Mouse (Mus musculus) lung, postnatal 0 days (tissue): ENCODE data around the gene Gmeb2. TPM values are rescaled to one million over a fixed set of nuclear protein-coding genes. Genes with fewer than 3 reads are reported as not detected.

Experiments
- ATAC-seq: fragments of 200-750 bp; cut with Nextera tagmentation; 2 replicates; pipeline ENCODE4 v1.8.0; 2017; ENCODE audit warnings: moderate library complexity
- DNase-seq: peaks from one replicate; pipeline ENCODE4 v3.0.0-alpha.2; 2016; ENCODE audit warnings: low spot score
- H3K27ac ChIP-seq: fragments of 300-500 bp; sonication (generic); 2 replicates; pipeline ENCODE4 v1.5.1; 2014; ENCODE audit warnings: antibody characterized with exemption, mild to moderate bottlenecking, low read length, mixed read lengths
- H3K27me3 ChIP-seq: fragments of 300-500 bp; sonication (generic); replicated peaks from 2 replicates; pipeline ENCODE4 v1.6.1; 2014; ENCODE audit warnings: low read length, mixed read lengths; ENCODE audit not compliant: insufficient read depth
- H3K36me3 ChIP-seq: fragments of 300-500 bp; sonication (generic); 2 replicates; pipeline ENCODE4 v1.6.1; 2014; ENCODE audit warnings: low read length, mixed read lengths; ENCODE audit not compliant: insufficient read depth
- H3K4me1 ChIP-seq: fragments of 300-500 bp; sonication (generic); 2 replicates; pipeline ENCODE4 v1.6.1; 2014; ENCODE audit warnings: antibody characterized with exemption, low read depth, low read length, mixed read lengths; ENCODE audit not compliant: insufficient read depth
- H3K4me2 ChIP-seq: fragments of 300-500 bp; sonication (generic); replicated peaks from 2 replicates; pipeline ENCODE4 v1.6.1; 2014; ENCODE audit warnings: low read depth, mild to moderate bottlenecking, low read length, moderate library complexity, mixed read lengths
- H3K4me3 ChIP-seq: fragments of 300-500 bp; sonication (generic); 2 replicates; pipeline ENCODE4 v1.5.1; 2014; ENCODE audit warnings: low read depth, low read length
- H3K9ac ChIP-seq: fragments of 300-500 bp; sonication (generic); replicated peaks from 2 replicates; pipeline ENCODE4 v1.6.1; 2014; ENCODE audit warnings: low read depth, mild to moderate bottlenecking
- H3K9me3 ChIP-seq: fragments of 300-500 bp; sonication (generic); 2 replicates; pipeline ENCODE4 v1.6.1; 2016; ENCODE audit warnings: low read length, mixed read lengths
- CTCF ChIP-seq: IDR thresholded peaks from 2 replicates; pipeline ENCODE4 v1.5.1; 2016; ENCODE audit warnings: antibody characterized with exemption, mild to moderate bottlenecking
- EP300 ChIP-seq: IDR thresholded peaks from 2 replicates; pipeline ENCODE4 v1.6.1; 2016; ENCODE audit warnings: antibody characterized with exemption, mild to moderate bottlenecking, control low read depth
- WGBS: fragments of 180-500 bp; shearing (Covaris S2); extraction: QIAGEN DNeasy Blood & Tissue Kit; methylation state at CpG from one replicate; pipeline ENCODE4 v1.1.7; 2014; 5-methylcytosine and 5-hydroxymethylcytosine counted together
- polyA plus RNA-seq: library from polyadenylated mRNA; unstranded; fragments of >200 nt; fragmentation: Nextera tagmentation; extraction: Ambion mirVana; gene quantifications from 2 replicates; pipeline ENCODE4 v1.2.1, GENCODE M21; 2015

Gmeb2 gene
- polyA plus RNA-seq, 1 experiment from 2014 or later, result 7.6 TPM

GRCm38 (mm10) chr2:181243706-181244394 lies 44.0 kb downstream of the Gmeb2 start:
- ATAC-seq, result peak; percentile 34; the same call in 1 of the 2 replicates

GRCm38 (mm10) chr2:181242314-181242665 lies 45.5 kb downstream of the Gmeb2 start:
- WGBS, result 30% methylated on average over 3 of the region's 3 CpGs
- no peaks in the 10 kb centered on the region for H3K9me3 ChIP-seq
- H3K9ac ChIP-seq, result peak overlapping the region; percentile 78; the same call in 1 of the 2 replicates
- H3K27ac ChIP-seq, result peak overlapping the region; percentile 66; the same call in 1 of the 2 replicates
- DNase-seq, result no peak
- ATAC-seq, result no peak; the same call in 1 of the 2 replicates
- 0 out of 2 replicates have a peak, but pooled peaks cover 13% of the 10 kb centered on the region for H3K36me3 ChIP-seq
- peak overlapping the region; percentile 76 for H3K4me3 ChIP-seq
- TF ChIP-seq EP300 (no peak), CTCF (no peak)
- H3K4me2 ChIP-seq, result peak overlapping the region; percentile 64
- H3K27me3 ChIP-seq, result no peaks in the 10 kb centered on the region
- peaks cover 12% of the 10 kb centered on the region; the same call in 1 of the 2 replicates for H3K4me1 ChIP-seq

More at GRCm38 (mm10) chr2:181243706-181244394, 44.0 kb downstream of the Gmeb2 start:
- TF ChIP-seq CTCF (no peak), EP300 (no peak)
- Histone ChIP-seq H3K9ac (no peak overlapping the region), H3K36me3 (0 out of 2 replicates have a peak, but pooled peaks cover 5% of the 10 kb centered on the region), H3K4me2 (peak overlapping the region; percentile 6; the same call in 1 of the 2 replicates), H3K4me1 (peaks cover 12% of the 10 kb centered on the region; the same call in 1 of the 2 replicates), H3K9me3 (no peaks in the 10 kb centered on the region), H3K4me3 (no peak overlapping the region), H3K27ac (no peak overlapping the region), H3K27me3 (no peaks in the 10 kb centered on the region)
- WGBS, result 31% methylated on average over 11 of the region's 11 CpGs
- DNase-seq, result peak; percentile 64

GRCm38 (mm10) chr2:181241602-181242313 lies 46.1 kb downstream of the Gmeb2 start, which contains the start of gene Helz2:
TSS of gene Helz2 (minus strand) at chr2:181242027.
- H3K4me1 ChIP-seq, result peaks cover 12% of the 10 kb centered on the region; the same call in 1 of the 2 replicates
- H3K4me3 ChIP-seq, result peak within 1 kb of the TSS; percentile 76
- H3K9ac ChIP-seq, result peak within 1 kb of the TSS; percentile 78
- no peaks in the 10 kb centered on the region for H3K9me3 ChIP-seq
- H3K27ac ChIP-seq, result peak within 1 kb of the TSS; percentile 66
- peak within 1 kb of the TSS; percentile 64 for H3K4me2 ChIP-seq
- 0 out of 2 replicates have a peak, but pooled peaks cover 18% of the 10 kb centered on the region for H3K36me3 ChIP-seq
- ATAC-seq (peak; percentile 93), DNase-seq (peak; percentile 91)
- H3K27me3 ChIP-seq, result no peaks in the 10 kb centered on the region
- 6% methylated on average over 16 of the region's 16 CpGs for WGBS
- no peak for TF ChIP-seq EP300
- no peak for TF ChIP-seq CTCF

DNA sequence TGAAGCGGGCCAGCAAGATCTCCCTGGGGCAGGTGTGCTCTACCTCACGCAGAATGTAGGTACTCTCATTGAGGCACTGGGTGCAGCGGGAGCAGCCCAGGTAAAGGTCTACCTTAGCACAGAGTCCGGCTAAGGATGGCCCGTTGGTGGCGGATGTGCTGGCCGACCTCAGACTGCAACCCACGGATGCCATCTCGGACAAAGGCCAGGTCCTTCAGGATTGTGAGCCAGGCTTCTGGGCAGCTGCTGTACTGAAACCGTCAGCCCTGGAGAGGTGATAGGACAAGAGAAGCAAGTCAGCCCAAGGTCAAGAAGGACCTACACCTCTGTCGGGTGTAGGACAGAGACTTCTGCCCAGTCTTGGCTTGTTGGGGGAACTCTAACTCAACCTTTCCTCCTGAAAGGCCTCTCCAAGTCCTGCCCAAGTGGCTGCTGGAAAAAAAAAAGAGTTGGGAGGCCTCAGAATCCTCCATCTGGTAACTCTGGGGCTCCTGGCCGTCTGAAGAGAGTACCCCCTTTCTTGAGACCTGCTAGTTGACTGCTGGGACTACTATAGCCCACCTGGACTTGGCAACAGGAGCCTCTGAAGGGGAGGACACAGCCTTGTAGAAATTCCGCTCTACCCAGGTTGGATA lies 46.9 kb downstream of the Gmeb2 start:
- Histone ChIP-seq H3K27me3 (no peaks in the 10 kb centered on the region), H3K9me3 (no peaks in the 10 kb centered on the region), H3K4me2 (peak overlapping the region; percentile 64), H3K36me3 (peaks cover 21% of the 10 kb centered on the region; the same call in 1 of the 2 replicates), H3K27ac (0 out of 2 replicates have a peak overlapping the region, but pooled peaks have one; percentile 66), H3K4me1 (peaks cover 12% of the 10 kb centered on the region; the same call in 1 of the 2 replicates), H3K4me3 (peak overlapping the region; percentile 76), H3K9ac (peak overlapping the region; percentile 78; the same call in 1 of the 2 replicates)
- no peak for ATAC-seq
- TF ChIP-seq CTCF, result no peak
- no peak for TF ChIP-seq EP300
- 88% methylated on average over 13 of the region's 13 CpGs for WGBS
- no peak for DNase-seq

- Histone ChIP-seq H3K9me3 (no peaks in the 10 kb centered on the region), H3K4me3 (no peak overlapping the region), H3K27me3 (no peaks in the 10 kb centered on the region), H3K36me3 (peaks cover 31% of the 10 kb centered on the region; the same call in 1 of the 2 replicates), H3K4me1 (peaks cover 12% of the 10 kb centered on the region; the same call in 1 of the 2 replicates), H3K27ac (no peak overlapping the region), H3K4me2 (peak overlapping the region; percentile 64), H3K9ac (peak overlapping the region; percentile 26; the same call in 1 of the 2 replicates)
- no peak for DNase-seq
- ATAC-seq, result no peak
- WGBS, result 93% methylated on average over 9 of the region's 9 CpGs
- TF ChIP-seq EP300, result no peak
- TF ChIP-seq CTCF, result no peak
Observed at GRCm38 (mm10) chr2:181239261-181239660, 48.6 kb downstream of the Gmeb2 start.
